Mouse (Mus musculus) left cerebral cortex, adult 9 months (tissue): Measurements from ENCODE around the gene Onecut1.

Experiments
- DNase-seq, 2 experiments: peaks; one replicate each; pipeline ENCODE4 v3.0.0; 2022; ENCODE audit warnings: low spot score in 2 of 2

Gene Onecut1

DNA sequence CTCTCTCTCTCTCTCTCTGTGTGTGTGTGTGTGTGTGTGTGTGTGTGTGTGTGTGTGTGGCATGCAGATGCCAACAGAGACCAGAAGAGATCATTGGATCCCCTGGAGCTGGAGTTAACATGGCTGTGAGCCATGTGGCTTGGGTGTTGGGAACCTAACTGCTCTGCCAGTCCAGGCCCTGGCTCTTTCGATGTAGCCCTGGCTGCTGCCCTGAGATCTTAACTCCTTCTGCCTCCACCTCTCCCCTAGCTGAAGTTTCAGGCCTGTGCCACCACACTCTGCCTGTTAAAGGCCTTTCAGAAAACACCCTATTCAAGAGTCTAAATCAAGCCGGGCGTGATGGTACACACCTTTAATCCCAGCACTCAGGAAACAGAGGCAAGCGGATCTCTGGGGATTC is 49.7 kb downstream of the Onecut1 start:
- DNase-seq: no peak

GRCm38 (mm10) chr9:74911919-74912318 is 50.2 kb downstream of the Onecut1 start:
- no peak for DNase-seq

GRCm38 (mm10) chr9:74912619-74913376 is 51.1 kb downstream of the Onecut1 start:
- DNase-seq: no peak

DNA sequence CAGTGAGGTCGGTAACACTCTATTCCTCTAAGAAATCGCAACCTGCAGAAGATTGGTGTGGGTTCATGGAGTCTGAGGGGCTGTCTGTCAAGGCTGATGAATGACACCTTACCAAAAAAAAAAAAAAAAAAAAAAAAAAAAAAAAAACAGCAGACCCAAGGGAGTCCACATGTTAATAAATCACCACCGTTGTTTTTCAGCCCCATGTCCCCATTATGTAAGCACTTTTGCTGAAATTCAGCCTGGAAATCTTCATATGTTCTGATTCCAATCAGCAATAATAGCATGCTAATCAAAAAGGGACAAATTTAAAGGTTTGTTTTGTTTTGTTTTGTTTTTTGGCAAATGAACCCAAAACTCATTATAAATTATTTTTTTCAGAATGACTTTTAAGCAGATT is 53.9 kb downstream of the Onecut1 start:
- no peak for DNase-seq

- DNase-seq: no peak
Observed at GRCm38 (mm10) chr9:74920450-74920849, 58.7 kb downstream of the Onecut1 start.

- DNase-seq: no peak
Observed at GRCm38 (mm10) chr9:74921422-74921821, 59.7 kb downstream of the Onecut1 start.

DNA sequence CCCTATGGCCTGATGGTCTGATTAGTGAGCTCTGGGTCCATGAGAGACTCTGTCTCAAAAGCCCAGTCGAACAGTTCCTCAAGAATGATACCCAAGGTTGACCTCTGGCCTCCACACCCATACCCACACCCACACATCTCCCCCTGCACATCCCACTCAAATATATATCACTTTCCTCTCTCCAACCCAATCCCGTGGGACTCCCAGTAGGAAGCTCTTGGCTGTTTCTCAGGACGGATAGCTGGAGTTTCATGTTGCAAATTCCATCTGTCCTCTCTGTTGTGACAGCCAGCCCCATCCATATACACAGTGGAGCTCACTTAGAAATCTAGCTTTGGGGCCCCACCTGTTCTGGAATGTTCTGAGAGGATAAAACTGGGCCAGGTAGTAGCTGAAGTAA is 61.2 kb downstream of the Onecut1 start:
- DNase-seq: no peak

GRCm38 (mm10) chr9:74923291-74923977 is 61.7 kb downstream of the Onecut1 start:
- no peak for DNase-seq

DNA sequence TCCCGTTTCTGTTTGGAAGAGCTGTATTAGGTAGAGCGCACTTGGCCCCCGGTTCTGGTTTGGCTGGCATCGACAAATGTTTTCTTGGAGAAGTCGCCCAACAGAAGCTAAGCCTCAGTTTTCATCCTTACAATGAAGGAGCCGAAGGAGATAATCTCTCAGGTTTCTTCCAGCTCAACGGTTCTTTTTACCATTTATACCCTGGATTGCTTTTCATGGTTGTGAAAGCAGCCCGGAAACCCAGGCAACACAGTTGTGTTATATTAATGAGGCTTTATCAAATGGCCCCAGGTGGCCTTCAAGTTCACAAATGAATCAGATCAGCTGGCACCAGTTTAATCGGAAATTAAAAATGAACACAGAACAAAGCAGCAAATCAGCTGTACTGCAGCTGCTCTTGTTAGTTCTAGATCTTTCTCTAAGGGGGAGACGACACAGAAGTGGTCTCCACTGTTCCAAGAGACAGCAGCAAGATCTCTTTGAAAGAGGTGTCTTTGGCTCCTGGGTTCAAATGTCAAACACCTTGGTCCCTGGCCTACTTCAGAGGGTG is 63.6 kb downstream of the Onecut1 start:
- no peak for DNase-seq

DNA sequence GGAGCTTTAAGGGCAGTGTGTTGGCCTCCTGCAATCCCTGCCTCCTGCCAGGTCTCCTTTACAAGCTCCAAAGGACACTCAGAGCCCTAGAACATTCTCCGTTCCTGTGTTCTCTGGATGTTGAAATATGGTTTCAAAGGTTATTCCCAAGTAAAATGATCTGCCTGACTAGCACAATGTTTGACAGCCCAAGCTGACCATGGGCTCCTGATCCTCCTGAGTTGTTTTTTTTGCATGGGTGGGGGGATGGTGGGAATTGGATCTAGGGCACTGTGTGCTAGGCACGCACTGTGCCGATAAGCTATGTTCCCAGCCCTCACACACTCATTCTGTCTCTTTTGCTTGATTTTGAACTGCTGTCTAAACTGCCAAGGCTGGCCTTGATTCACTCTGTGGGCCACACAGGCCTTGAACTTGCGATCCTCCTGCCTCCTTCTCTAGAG is 68.3 kb downstream of the Onecut1 start:
- DNase-seq: no peak

GRCm38 (mm10) chr9:74930653-74931052 is 68.9 kb downstream of the Onecut1 start:
- DNase-seq: no peak

DNA sequence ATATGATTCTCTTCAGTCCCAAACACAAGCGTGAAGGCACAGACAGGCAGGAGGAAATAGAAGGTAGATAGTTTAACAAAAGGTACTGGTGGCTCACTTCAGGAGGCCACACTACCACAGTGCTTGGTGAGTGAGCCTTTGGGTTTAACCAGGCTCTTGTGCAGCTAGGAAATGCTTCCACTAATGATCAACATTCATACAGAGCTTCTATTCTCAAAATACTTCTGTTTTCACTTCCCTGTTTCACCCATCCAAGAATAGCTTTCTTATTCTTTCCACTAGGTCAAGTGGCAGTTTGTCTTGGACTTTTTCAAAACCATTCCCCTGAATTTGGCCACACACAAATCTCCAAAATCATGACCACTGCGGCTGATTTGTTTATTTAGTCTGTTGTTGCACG is 73.6 kb downstream of the Onecut1 start:
- DNase-seq: no peak

- no peak for DNase-seq
Observed at GRCm38 (mm10) chr9:74937761-74938160, 76.0 kb downstream of the Onecut1 start.

DNA sequence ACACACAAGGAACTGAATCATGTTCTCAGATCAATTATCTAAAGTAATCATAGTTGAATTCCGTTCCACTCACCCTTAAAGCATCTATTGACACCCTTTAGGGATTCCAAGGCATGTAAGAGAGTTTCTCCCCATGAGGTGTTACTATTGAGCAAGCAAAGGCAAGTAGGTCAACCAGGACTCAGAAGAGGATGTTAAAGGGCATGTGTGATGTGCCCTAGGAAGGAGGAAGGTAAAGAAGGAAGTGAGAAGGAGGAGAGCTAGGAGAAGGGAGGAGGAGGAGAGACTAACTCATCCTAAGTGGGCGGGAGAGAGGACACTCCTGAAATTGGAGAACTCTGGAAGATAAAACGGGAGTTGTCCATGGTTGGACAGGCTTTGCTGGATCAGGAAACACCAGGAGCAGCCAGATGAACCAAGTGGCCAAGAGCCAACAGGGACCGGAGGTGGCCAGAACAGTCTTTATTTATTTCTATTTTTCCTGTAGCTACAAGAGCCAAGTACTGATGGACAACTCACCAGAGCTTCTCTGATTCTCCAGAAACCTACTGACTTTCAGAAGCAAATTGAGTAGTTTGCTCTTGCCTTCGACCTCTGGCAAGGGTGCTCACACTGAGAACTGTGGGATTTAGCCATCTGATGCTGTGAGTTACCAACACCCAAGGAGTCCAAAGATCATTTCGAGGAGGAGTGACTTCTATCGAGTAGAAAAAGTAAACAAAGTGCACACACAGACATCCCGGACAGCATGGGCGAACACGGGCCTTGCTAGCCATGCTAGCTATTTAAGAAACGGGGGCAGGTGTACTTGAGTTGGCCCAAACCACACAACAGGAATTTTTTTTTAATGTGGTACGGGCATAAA is 77.2 kb downstream of the Onecut1 start:
- no peak for DNase-seq
